Mouse (Mus musculus) megakaryocyte, embryonic 14.5 days (primary cell): ENCODE results near the gene Paqr4.

Experiments used
- FLI1 ChIP-seq: IDR thresholded peaks from 2 replicates; pipeline ENCODE4 v1.6.1; 2012; ENCODE audit warnings: low read length, inconsistent platforms, mixed read lengths
- GATA1 ChIP-seq: IDR thresholded peaks from 3 replicates; pipeline ENCODE4 v1.6.1; 2012; ENCODE audit warnings: mixed read lengths, low read length, inconsistent platforms, borderline replicate concordance

- TF ChIP-seq GATA1, result no peak
- no peak for TF ChIP-seq FLI1
Measured at GRCm38 (mm10) chr17:23748026-23748425, 7.4 kb upstream of the Paqr4 start.
